Mouse (Mus musculus): ENCODE measurements around the gene Btbd35f27. TPM values are rescaled to one million over a fixed set of nuclear protein-coding genes. Genes with fewer than 3 reads are reported as not detected.
"Not testable (repeated sequence)": the region's sequence is repeated elsewhere in the genome, so short reads cannot be mapped to it uniquely, and the experiment has no call there.

The Btbd35f27 gene
- polyA plus RNA-seq (2016; fragmentation: Nextera tagmentation; extraction: Ambion mirVana): not detected in 2 replicates

- 80% methylated on average over 2 of the region's 3 CpGs for whole genome bisulfite sequencing
- not testable (repeated sequence) for ATAC-seq (ENCODE audit: low FRiP score, low read depth); H3K9ac ChIP-seq; H3K4me3 ChIP-seq; H3K9me3 ChIP-seq; H3K4me2 ChIP-seq (replicated peaks); H3K27ac ChIP-seq; H3K36me3 ChIP-seq; H3K4me1 ChIP-seq; H3K27me3 ChIP-seq (replicated peaks)
Measured at GRCm38 (mm10) chrX:4951835-4952234, at the start of gene Btbd35f27. TSS of gene Btbd35f27 (plus strand) at chrX:4952135.

Other genes with a start within 250 kb of the Btbd35f27 start
- not detected in 2 replicates for gene Btbd35f4, start 151.6 kb upstream of the Btbd35f27 start, polyA plus RNA-seq (2016; fragmentation: Nextera tagmentation; extraction: Ambion mirVana)